Mouse (Mus musculus): ENCODE data around the gene Rhobtb1. TPM values are rescaled to one million over a fixed set of nuclear protein-coding genes. Genes with fewer than 3 reads are reported as not detected.

Rhobtb1 gene
- polyA plus RNA-seq, 1 experiment from 2014 or later, result 11.1 TPM

DNA sequence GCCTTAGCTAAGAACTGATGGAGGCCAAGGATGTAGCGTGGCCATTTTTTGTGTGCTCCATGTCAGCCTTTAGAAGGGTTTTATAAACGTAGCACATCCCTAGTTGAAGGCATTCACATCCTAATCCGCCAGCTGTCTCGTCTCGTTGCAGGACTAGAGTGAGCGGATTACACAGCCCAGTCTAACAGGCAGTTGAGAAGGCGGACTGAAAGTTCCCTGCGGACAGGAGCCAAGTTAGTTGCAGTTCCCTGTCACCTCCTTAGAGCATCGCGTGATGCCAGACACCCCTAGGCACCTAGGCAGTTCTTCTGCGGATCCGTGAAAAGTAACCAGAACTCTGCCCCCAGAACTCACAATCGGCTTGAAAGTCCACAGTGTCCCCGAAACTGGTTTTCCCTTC is 60.7 kb downstream of the Rhobtb1 start:
- no peaks in the 10 kb centered on the region for H3K9me3 ChIP-seq (replicated peaks)
- under 1% methylated on average over 14 of the region's 14 CpGs for WGBS (ENCODE audit: insufficient replicate concordance)
- no peak for ATAC-seq (ENCODE audit: insufficient read depth)

GRCm38 (mm10) chr10:69212542-69213440 is 61.6 kb downstream of the Rhobtb1 start, which contains the start of gene A930033H14Rik:
Gene A930033H14Rik (minus strand): TSS chr10:69213098.
- H3K27ac ChIP-seq (replicated peaks), result peak within 1 kb of the TSS; percentile 87
- WGBS (ENCODE audit: insufficient replicate concordance), result under 1% methylated on average over 80 of the region's 84 CpGs
- H3K27me3 ChIP-seq, result peaks cover 34% of the 10 kb centered on the region
- H3K4me2 ChIP-seq, result peak within 1 kb of the TSS; percentile 77
- 0 out of 2 replicates have a peak, but pooled peaks cover 3% of the 10 kb centered on the region for H3K36me3 ChIP-seq (replicated peaks)
- no peaks in the 10 kb centered on the region for H3K9me3 ChIP-seq (replicated peaks)
- peak within 1 kb of the TSS; percentile 62 for H3K9ac ChIP-seq
- H3K4me3 ChIP-seq (replicated peaks), result peak within 1 kb of the TSS; percentile 64
- H3K4me1 ChIP-seq (replicated peaks), result peaks cover 31% of the 10 kb centered on the region
- ATAC-seq (ENCODE audit: insufficient read depth), result peak; percentile 89

More for the DNA sequence above, 60.7 kb downstream of the Rhobtb1 start:
- Histone ChIP-seq H3K9ac (peak overlapping the region; percentile 62; the same call in 1 of the 2 replicates), H3K4me2 (peak overlapping the region; percentile 77), H3K27ac (replicated peaks) (peak overlapping the region; percentile 87), H3K4me1 (replicated peaks) (peaks cover 26% of the 10 kb centered on the region), H3K36me3 (replicated peaks) (0 out of 2 replicates have a peak, but pooled peaks cover 3% of the 10 kb centered on the region), H3K4me3 (replicated peaks) (peak overlapping the region; percentile 64), H3K27me3 (peaks cover 34% of the 10 kb centered on the region)

DNA sequence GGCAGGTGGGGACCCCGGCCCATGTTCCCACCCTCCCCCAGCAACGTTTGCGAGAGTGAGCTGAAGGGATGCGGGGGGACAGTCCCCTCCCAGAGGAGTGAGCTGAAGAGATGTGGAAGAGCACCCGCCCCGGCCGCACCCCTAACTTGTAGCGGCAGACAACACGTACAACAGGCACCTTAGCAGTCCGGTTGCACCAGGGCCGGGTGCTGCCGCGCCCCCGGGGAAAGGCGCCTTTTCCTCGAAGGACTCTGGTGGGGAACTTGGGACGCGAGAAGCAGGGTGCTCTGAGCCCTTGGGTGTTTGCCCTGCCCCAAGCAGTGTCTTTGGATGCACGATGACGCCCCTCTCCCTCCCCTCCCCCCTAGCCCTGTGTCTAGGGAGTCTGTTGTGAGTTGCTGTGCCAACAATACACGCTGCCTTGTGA is 62.2 kb downstream of the Rhobtb1 start:
- no peaks in the 10 kb centered on the region for H3K9me3 ChIP-seq (replicated peaks)
- peak overlapping the region; percentile 87 for H3K27ac ChIP-seq (replicated peaks)
- H3K27me3 ChIP-seq, result peaks cover 34% of the 10 kb centered on the region
- under 1% methylated on average over 21 of the region's 21 CpGs for WGBS (ENCODE audit: insufficient replicate concordance)
- H3K4me1 ChIP-seq (replicated peaks), result peaks cover 37% of the 10 kb centered on the region
- H3K36me3 ChIP-seq (replicated peaks), result 0 out of 2 replicates have a peak, but pooled peaks cover 3% of the 10 kb centered on the region
- H3K4me2 ChIP-seq, result peak overlapping the region; percentile 77
- ATAC-seq (ENCODE audit: insufficient read depth), result peak; percentile 69
- peak overlapping the region; percentile 62 for H3K9ac ChIP-seq
- peak overlapping the region; percentile 64 for H3K4me3 ChIP-seq (replicated peaks)

DNA sequence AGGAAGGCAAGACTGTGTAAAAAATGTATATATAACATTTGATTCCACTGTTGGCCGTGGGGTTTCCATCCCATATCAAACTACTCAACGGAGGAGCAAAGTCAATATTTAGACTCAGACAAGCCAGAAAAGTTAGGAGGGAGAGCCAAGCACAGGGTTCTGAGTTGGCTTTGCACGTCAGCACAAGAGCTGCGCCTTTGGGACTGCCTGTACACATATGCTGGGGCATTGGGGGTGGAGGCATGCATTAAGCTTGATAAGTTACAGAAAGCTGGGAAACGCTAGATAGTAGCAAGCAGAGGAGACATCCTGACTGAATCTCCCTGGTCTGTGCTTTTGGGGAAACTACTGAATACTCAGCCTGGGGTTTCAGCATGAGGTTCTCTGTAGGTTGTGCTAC is 62.8 kb downstream of the Rhobtb1 start:
- peaks cover 41% of the 10 kb centered on the region for H3K4me1 ChIP-seq (replicated peaks)
- WGBS (ENCODE audit: insufficient replicate concordance), result 15% methylated on average over 5 of the region's 5 CpGs

DNA sequence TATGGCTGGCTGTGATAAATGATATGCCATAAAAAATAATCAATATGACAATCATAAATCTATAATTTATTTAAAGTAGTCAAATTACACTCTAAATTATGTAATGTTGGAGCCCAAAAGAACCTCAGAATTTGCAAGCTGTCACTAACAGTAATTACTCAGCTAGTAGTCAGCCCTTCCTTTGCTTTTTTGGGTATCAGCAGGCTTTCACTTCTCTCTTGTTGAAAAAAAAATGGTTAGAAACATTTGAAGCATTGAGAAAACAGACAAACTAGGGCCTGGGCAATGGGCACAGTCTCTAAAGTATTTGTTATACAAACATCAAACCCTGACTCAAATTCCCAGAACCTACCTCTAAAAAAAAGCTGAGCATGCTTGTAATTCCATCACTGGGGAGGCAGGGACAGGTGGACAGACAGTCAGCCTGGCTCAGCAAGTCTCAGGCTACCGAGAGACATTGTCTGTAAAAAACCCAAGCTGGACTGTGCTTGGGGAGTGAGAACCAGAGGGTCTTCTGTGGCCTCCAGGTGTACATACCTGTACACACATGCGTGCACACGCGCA is 66.0 kb downstream of the Rhobtb1 start:
- no peak overlapping the region for H3K9ac ChIP-seq
- H3K4me3 ChIP-seq (replicated peaks), result no peak overlapping the region
- no peak overlapping the region for H3K4me2 ChIP-seq
- WGBS (ENCODE audit: insufficient replicate concordance), result 68% methylated on average over 4 of the region's 4 CpGs
- 0 out of 2 replicates have a peak, but pooled peaks cover 3% of the 10 kb centered on the region for H3K36me3 ChIP-seq (replicated peaks)
- H3K4me1 ChIP-seq (replicated peaks), result peaks cover 37% of the 10 kb centered on the region
- no peaks in the 10 kb centered on the region for H3K9me3 ChIP-seq (replicated peaks)
- ATAC-seq (ENCODE audit: insufficient read depth), result no peak
- H3K27ac ChIP-seq (replicated peaks), result no peak overlapping the region
- H3K27me3 ChIP-seq, result peaks cover 21% of the 10 kb centered on the region

More for the DNA sequence above, 62.8 kb downstream of the Rhobtb1 start:
- H3K9me3 ChIP-seq (replicated peaks), result no peaks in the 10 kb centered on the region
- peak overlapping the region; percentile 87 for H3K27ac ChIP-seq (replicated peaks)
- peak overlapping the region; percentile 64 for H3K4me3 ChIP-seq (replicated peaks)
- H3K27me3 ChIP-seq, result peaks cover 34% of the 10 kb centered on the region
- H3K36me3 ChIP-seq (replicated peaks), result 0 out of 2 replicates have a peak, but pooled peaks cover 3% of the 10 kb centered on the region
- H3K4me2 ChIP-seq, result peak overlapping the region; percentile 77
- H3K9ac ChIP-seq, result peak overlapping the region; percentile 62
- ATAC-seq (ENCODE audit: insufficient read depth), result peak; percentile 38; the same call in 1 of the 2 replicates

- peak overlapping the region; percentile 25 for H3K4me2 ChIP-seq
- H3K27me3 ChIP-seq, result peaks cover 7% of the 10 kb centered on the region; the same call in 1 of the 2 replicates
- no peak overlapping the region for H3K4me3 ChIP-seq (replicated peaks)
- WGBS (ENCODE audit: insufficient replicate concordance), result 38% methylated on average over 14 of the region's 14 CpGs
- H3K4me1 ChIP-seq (replicated peaks), result peaks cover 35% of the 10 kb centered on the region
- no peaks in the 10 kb centered on the region for H3K9me3 ChIP-seq (replicated peaks)
- peak; percentile 79 for ATAC-seq (ENCODE audit: insufficient read depth)
- peak overlapping the region; percentile 51 for H3K27ac ChIP-seq (replicated peaks)
- H3K36me3 ChIP-seq (replicated peaks), result 0 out of 2 replicates have a peak, but pooled peaks cover 3% of the 10 kb centered on the region
- no peak overlapping the region for H3K9ac ChIP-seq
These were observed 67.4 kb downstream of the Rhobtb1 start for GRCm38 (mm10) chr10:69218458-69219288.

DNA sequence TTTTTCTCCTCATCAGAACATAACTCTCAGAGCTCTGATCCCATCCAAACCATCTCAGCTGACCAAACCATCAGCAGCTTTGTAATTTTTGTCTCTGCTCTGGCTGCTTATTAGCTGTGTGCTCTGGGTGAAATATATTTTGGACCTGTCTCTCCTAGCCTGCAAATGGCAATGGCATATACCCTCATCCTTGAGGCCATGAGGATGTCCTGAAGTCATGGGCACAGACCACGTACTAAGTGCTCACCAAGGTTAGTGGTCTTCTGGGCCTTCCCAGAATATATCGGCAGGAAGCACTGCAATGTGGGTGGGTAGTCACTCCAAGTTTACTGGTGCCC is 68.0 kb downstream of the Rhobtb1 start:
- Histone ChIP-seq H3K4me2 (0 out of 2 replicates have a peak overlapping the region, but pooled peaks have one; percentile 25), H3K4me1 (replicated peaks) (peaks cover 29% of the 10 kb centered on the region), H3K27ac (replicated peaks) (peak overlapping the region; percentile 51), H3K9me3 (replicated peaks) (no peaks in the 10 kb centered on the region), H3K9ac (no peak overlapping the region), H3K27me3 (peaks cover under 1% of the 10 kb centered on the region; the same call in 1 of the 2 replicates), H3K36me3 (replicated peaks) (0 out of 2 replicates have a peak, but pooled peaks cover 3% of the 10 kb centered on the region), H3K4me3 (replicated peaks) (no peak overlapping the region)
- 43% methylated on average over 2 of the region's 2 CpGs for WGBS (ENCODE audit: insufficient replicate concordance)
- 0 out of 2 replicates have a peak, but pooled peaks have one; percentile 6 for ATAC-seq (ENCODE audit: insufficient read depth)

DNA sequence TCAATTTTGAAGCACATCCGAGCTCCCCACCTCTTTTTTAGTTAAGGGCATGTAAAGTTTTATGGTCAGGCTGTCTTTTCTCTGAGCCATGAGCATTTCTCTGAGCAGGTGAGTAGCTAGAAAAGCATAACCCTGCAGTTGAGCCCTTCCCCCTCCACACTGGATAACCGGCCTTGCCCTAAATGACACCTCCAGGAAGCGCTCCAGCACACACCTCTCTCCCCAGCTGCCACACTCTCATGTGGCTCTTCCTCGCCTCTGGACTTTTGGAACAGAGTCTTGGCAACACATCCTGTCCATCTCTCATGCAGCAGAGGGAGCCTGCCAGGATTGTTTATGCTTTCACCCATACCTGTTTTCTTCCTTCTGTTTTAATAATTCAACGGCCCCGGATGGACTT is 69.1 kb downstream of the Rhobtb1 start:
- Histone ChIP-seq H3K9me3 (replicated peaks) (no peaks in the 10 kb centered on the region), H3K27ac (replicated peaks) (no peak overlapping the region), H3K36me3 (replicated peaks) (0 out of 2 replicates have a peak, but pooled peaks cover 4% of the 10 kb centered on the region), H3K4me3 (replicated peaks) (no peak overlapping the region), H3K4me1 (replicated peaks) (peaks cover 25% of the 10 kb centered on the region), H3K27me3 (no peaks in the 10 kb centered on the region), H3K9ac (no peak overlapping the region), H3K4me2 (no peak overlapping the region)
- WGBS (ENCODE audit: insufficient replicate concordance), result 63% methylated on average over 6 of the region's 6 CpGs
- ATAC-seq (ENCODE audit: insufficient read depth), result no peak

GRCm38 (mm10) chr10:69221148-69221547 is 69.9 kb downstream of the Rhobtb1 start:
- no peak for ATAC-seq (ENCODE audit: insufficient read depth)
- H3K36me3 ChIP-seq (replicated peaks), result 0 out of 2 replicates have a peak, but pooled peaks cover 7% of the 10 kb centered on the region
- no peaks in the 10 kb centered on the region for H3K9me3 ChIP-seq (replicated peaks)
- 78% methylated on average over 9 of the region's 9 CpGs for WGBS (ENCODE audit: insufficient replicate concordance)
- H3K4me1 ChIP-seq (replicated peaks), result peaks cover 25% of the 10 kb centered on the region
- H3K9ac ChIP-seq, result no peak overlapping the region
- no peak overlapping the region for H3K27ac ChIP-seq (replicated peaks)
- H3K27me3 ChIP-seq, result no peaks in the 10 kb centered on the region
- no peak overlapping the region for H3K4me3 ChIP-seq (replicated peaks)
- H3K4me2 ChIP-seq, result no peak overlapping the region

- Histone ChIP-seq H3K9me3 (replicated peaks) (no peaks in the 10 kb centered on the region), H3K4me2 (no peak overlapping the region), H3K9ac (no peak overlapping the region), H3K36me3 (replicated peaks) (0 out of 2 replicates have a peak, but pooled peaks cover 3% of the 10 kb centered on the region), H3K4me1 (replicated peaks) (peaks cover 25% of the 10 kb centered on the region), H3K27me3 (no peaks in the 10 kb centered on the region), H3K27ac (replicated peaks) (no peak overlapping the region), H3K4me3 (replicated peaks) (no peak overlapping the region)
- ATAC-seq (ENCODE audit: insufficient read depth), result peak; percentile 60; the same call in 1 of the 2 replicates
- WGBS (ENCODE audit: insufficient replicate concordance), result 13% methylated on average over 3 of the region's 3 CpGs
These were observed 70.7 kb downstream of the Rhobtb1 start for GRCm38 (mm10) chr10:69221955-69222354.
